Mouse (Mus musculus): ENCODE results near the gene Adat1.

The Adat1 gene

GRCm38 (mm10) chr8:111937184-111937583 lies 54.9 kb downstream of the Adat1 start:
- DNase-seq = no peak

- DNase-seq = no peak
These were observed 57.9 kb downstream of the Adat1 start for GRCm38 (mm10) chr8:111934201-111934600.

- peak; percentile 89 for DNase-seq
These were observed 58.6 kb downstream of the Adat1 start, which contains the start of gene Tmem231 for GRCm38 (mm10) chr8:111933348-111934076. Gene Tmem231 (minus strand): TSS chr8:111933881.

- no peak for DNase-seq
These were observed 59.3 kb downstream of the Adat1 start for GRCm38 (mm10) chr8:111932580-111933336.

- DNase-seq = no peak
These were observed 60.4 kb downstream of the Adat1 start for GRCm38 (mm10) chr8:111931721-111932120.

GRCm38 (mm10) chr8:111929648-111930344 lies 62.3 kb downstream of the Adat1 start:
- no peak for DNase-seq

- DNase-seq = no peak
These were observed 67.1 kb downstream of the Adat1 start for GRCm38 (mm10) chr8:111924976-111925375.

- no peak for DNase-seq
These were observed 68.7 kb downstream of the Adat1 start for GRCm38 (mm10) chr8:111923383-111923804.

GRCm38 (mm10) chr8:111920971-111921370 lies 71.1 kb downstream of the Adat1 start:
- DNase-seq = no peak

GRCm38 (mm10) chr8:111919663-111920062 lies 72.4 kb downstream of the Adat1 start:
- no peak for DNase-seq

All from right cerebral cortex, postnatal 25 days (tissue).